Mouse (Mus musculus) limb, embryonic 11.5 days (tissue): ENCODE results near the gene Mogat2. TPM values are rescaled to one million over a fixed set of nuclear protein-coding genes. Genes with fewer than 3 reads are reported as not detected.

Experiments
- ATAC-seq: fragments of 200-750 bp; cut with Nextera tagmentation; 2 replicates; pipeline ENCODE4 v1.8.0; 2017; ENCODE audit warnings: low read depth; ENCODE audit not compliant: insufficient number of reproducible peaks, low FRiP score, low TSS enrichment
- DNase-seq: peaks from one replicate; pipeline ENCODE4 v3.0.0-alpha.2; 2015; ENCODE audit warnings: low spot score
- H3K27ac ChIP-seq: fragments of 300-500 bp; sonication (generic); replicated peaks from 2 replicates; pipeline ENCODE4 v1.5.1; 2014; ENCODE audit warnings: low read depth, mild to moderate bottlenecking, low read length
- H3K27me3 ChIP-seq: fragments of 300-500 bp; sonication (generic); 2 replicates; pipeline ENCODE4 v1.6.1; 2014; ENCODE audit warnings: mild to moderate bottlenecking, low read length, mixed read lengths; ENCODE audit not compliant: control insufficient read depth, insufficient read depth
- H3K36me3 ChIP-seq: fragments of 300-500 bp; sonication (generic); 2 replicates; pipeline ENCODE4 v1.6.1; 2014; ENCODE audit warnings: mild to moderate bottlenecking, low read length, moderate library complexity, mixed read lengths; ENCODE audit not compliant: control insufficient read depth, insufficient read depth
- H3K4me1 ChIP-seq: fragments of 300-500 bp; sonication (generic); 2 replicates; pipeline ENCODE4 v1.6.1; 2014; ENCODE audit warnings: low read length, mixed read lengths; ENCODE audit not compliant: control insufficient read depth, insufficient read depth
- H3K4me2 ChIP-seq: fragments of 300-500 bp; sonication (generic); 2 replicates; pipeline ENCODE4 v1.6.1; 2014; ENCODE audit warnings: low read depth, mild to moderate bottlenecking, moderate library complexity; ENCODE audit not compliant: severe bottlenecking
- H3K4me3 ChIP-seq: fragments of 300-500 bp; sonication (generic); 2 replicates; pipeline ENCODE4 v1.5.1; 2014; ENCODE audit warnings: low read depth, low read length
- H3K9ac ChIP-seq: fragments of 300-500 bp; sonication (generic); 2 replicates; pipeline ENCODE4 v1.6.1; 2014; ENCODE audit warnings: mild to moderate bottlenecking, low read length
- H3K9me3 ChIP-seq: fragments of 300-500 bp; sonication (generic); 2 replicates; pipeline ENCODE4 v1.6.1; 2016; ENCODE audit warnings: low read length; ENCODE audit not compliant: control insufficient read depth
- WGBS: fragments of 180-500 bp; shearing (Covaris S2); extraction: QIAGEN DNeasy Blood & Tissue Kit; methylation state at CpG from one replicate; pipeline ENCODE4 v1.1.7; 2014; 5-methylcytosine and 5-hydroxymethylcytosine counted together
- polyA plus RNA-seq: library from polyadenylated mRNA; unstranded; fragments of >200 nt; fragmentation: Nextera tagmentation; extraction: Ambion mirVana; gene quantifications from 2 replicates; pipeline ENCODE4 v1.2.1, GENCODE M21; 2014

Mogat2 gene
- polyA plus RNA-seq, 1 experiment from 2014 or later: 41.3 TPM

DNA sequence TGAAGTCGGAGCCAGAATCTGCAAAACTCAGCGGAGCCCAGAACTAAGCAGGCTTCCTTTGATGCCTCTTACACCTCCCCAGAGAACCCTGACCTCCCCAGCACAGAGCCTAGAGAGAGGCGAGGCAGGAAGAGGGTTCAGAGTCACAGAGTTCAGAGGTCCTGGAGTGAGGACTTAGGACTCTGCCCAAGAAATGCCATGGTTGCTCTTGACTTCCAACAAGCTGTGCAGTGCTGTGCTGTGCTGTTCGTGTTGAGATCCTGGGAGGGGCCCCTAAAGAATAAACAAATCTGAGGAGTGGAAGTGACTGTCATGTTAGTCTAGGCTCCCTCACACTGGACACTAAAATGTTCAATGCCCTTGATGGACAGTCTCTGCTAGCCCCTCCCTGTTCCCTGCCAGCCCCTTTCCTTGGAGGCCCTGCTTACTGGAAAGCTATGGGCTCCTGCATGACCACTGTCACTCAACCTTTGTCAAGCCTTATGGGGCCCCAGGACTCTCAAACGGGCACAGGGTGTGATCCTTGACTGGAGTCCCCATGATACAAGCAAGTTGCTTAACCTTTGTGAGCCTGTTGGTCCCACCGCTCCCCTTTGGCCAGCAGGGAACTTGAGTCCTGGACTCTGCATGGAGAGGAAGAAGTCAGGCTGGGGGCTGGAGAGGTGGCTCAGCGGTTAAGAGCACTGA is 8.2 kb downstream of the Mogat2 start:
- H3K4me2 ChIP-seq: no peak overlapping the region
- H3K36me3 ChIP-seq: 0 out of 2 replicates have a peak, but pooled peaks cover 2% of the 10 kb centered on the region
- H3K4me1 ChIP-seq: peaks cover 7% of the 10 kb centered on the region; the same call in 1 of the 2 replicates
- no peak overlapping the region for H3K4me3 ChIP-seq
- ATAC-seq (no peak), DNase-seq (no peak)
- no peaks in the 10 kb centered on the region for H3K9me3 ChIP-seq
- 76% methylated on average over 7 of the region's 7 CpGs for WGBS
- H3K27me3 ChIP-seq: no peaks in the 10 kb centered on the region
- no peak overlapping the region for H3K9ac ChIP-seq
- H3K27ac ChIP-seq: no peak overlapping the region

- H3K9me3 ChIP-seq: no peaks in the 10 kb centered on the region
- 0 out of 2 replicates have a peak, but pooled peaks cover 2% of the 10 kb centered on the region for H3K36me3 ChIP-seq
- 30% methylated on average over 2 of the region's 2 CpGs for WGBS
- no peak overlapping the region for H3K9ac ChIP-seq
- H3K4me3 ChIP-seq: no peak overlapping the region
- H3K27me3 ChIP-seq: no peaks in the 10 kb centered on the region
- H3K27ac ChIP-seq: no peak overlapping the region
- DNase-seq (peak; percentile 78), ATAC-seq (no peak)
- H3K4me1 ChIP-seq: peaks cover under 1% of the 10 kb centered on the region; the same call in 1 of the 2 replicates
- peak overlapping the region; percentile 15; the same call in 1 of the 2 replicates for H3K4me2 ChIP-seq
Measured at GRCm38 (mm10) chr7:99229411-99229810, 9.0 kb downstream of the Mogat2 start.

- 93% methylated on average over 8 of the region's 8 CpGs for WGBS
- no peak overlapping the region for H3K9ac ChIP-seq
- DNase-seq (no peak), ATAC-seq (no peak)
- no peak overlapping the region for H3K4me3 ChIP-seq
- no peak overlapping the region for H3K4me2 ChIP-seq
- H3K9me3 ChIP-seq: no peaks in the 10 kb centered on the region
- no peaks in the 10 kb centered on the region for H3K27me3 ChIP-seq
- H3K27ac ChIP-seq: no peak overlapping the region
- H3K4me1 ChIP-seq: no peaks in the 10 kb centered on the region
- H3K36me3 ChIP-seq: 0 out of 2 replicates have a peak, but pooled peaks cover 2% of the 10 kb centered on the region
Measured at GRCm38 (mm10) chr7:99228825-99229224, 9.6 kb downstream of the Mogat2 start.

- no peak overlapping the region for H3K4me2 ChIP-seq
- no peak overlapping the region for H3K9ac ChIP-seq
- no peaks in the 10 kb centered on the region for H3K27me3 ChIP-seq
- DNase-seq (no peak), ATAC-seq (no peak)
- no peaks in the 10 kb centered on the region for H3K4me1 ChIP-seq
- no peaks in the 10 kb centered on the region for H3K9me3 ChIP-seq
- 0 out of 2 replicates have a peak, but pooled peaks cover 2% of the 10 kb centered on the region for H3K36me3 ChIP-seq
- H3K27ac ChIP-seq: no peak overlapping the region
- H3K4me3 ChIP-seq: no peak overlapping the region
- over 99% methylated on average over 4 of the region's 4 CpGs for WGBS
Measured at GRCm38 (mm10) chr7:99227267-99227666, 11.2 kb downstream of the Mogat2 start.

DNA sequence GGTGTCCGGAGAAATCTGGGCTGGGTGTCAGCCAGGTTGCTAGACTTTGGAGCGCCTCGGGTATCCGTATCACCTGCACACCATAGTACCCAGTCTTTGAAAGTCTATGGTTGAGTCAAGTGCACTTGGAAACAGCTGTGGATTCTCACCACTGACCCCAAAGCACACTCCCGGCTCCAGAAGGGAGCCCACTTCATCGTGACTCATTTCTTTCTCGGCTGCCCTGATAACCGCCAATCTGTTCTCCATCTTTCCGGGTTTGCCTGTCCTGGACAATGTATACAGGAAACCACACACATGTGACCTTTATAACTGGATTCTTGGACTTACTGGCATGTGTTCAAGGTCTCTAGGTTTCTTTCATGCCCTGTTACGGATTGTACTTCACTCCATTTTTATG is 11.8 kb downstream of the Mogat2 start:
- H3K4me3 ChIP-seq: no peak overlapping the region
- H3K36me3 ChIP-seq: 0 out of 2 replicates have a peak, but pooled peaks cover 2% of the 10 kb centered on the region
- WGBS: 92% methylated on average over 10 of the region's 10 CpGs
- no peaks in the 10 kb centered on the region for H3K9me3 ChIP-seq
- H3K4me2 ChIP-seq: no peak overlapping the region
- no peaks in the 10 kb centered on the region for H3K4me1 ChIP-seq
- no peak for DNase-seq
- H3K27ac ChIP-seq: no peak overlapping the region
- ATAC-seq: no peak
- no peaks in the 10 kb centered on the region for H3K27me3 ChIP-seq
- no peak overlapping the region for H3K9ac ChIP-seq

GRCm38 (mm10) chr7:99225421-99225820 is 13.0 kb downstream of the Mogat2 start:
- WGBS: 89% methylated on average over 6 of the region's 6 CpGs
- ATAC-seq (no peak), DNase-seq (no peak)
- Histone ChIP-seq H3K4me2 (no peak overlapping the region), H3K27ac (no peak overlapping the region), H3K4me3 (no peak overlapping the region), H3K9me3 (no peaks in the 10 kb centered on the region), H3K9ac (no peak overlapping the region), H3K4me1 (no peaks in the 10 kb centered on the region), H3K27me3 (no peaks in the 10 kb centered on the region), H3K36me3 (0 out of 2 replicates have a peak, but pooled peaks cover 2% of the 10 kb centered on the region)

- no peak for ATAC-seq
- 91% methylated on average over 1 of the region's 1 CpGs for WGBS
- no peak overlapping the region for H3K27ac ChIP-seq
Measured at GRCm38 (mm10) chr7:99224648-99225190, 13.7 kb downstream of the Mogat2 start.

GRCm38 (mm10) chr7:99224225-99224624 is 14.2 kb downstream of the Mogat2 start:
- Histone ChIP-seq H3K9ac (no peak overlapping the region), H3K36me3 (0 out of 2 replicates have a peak, but pooled peaks cover 2% of the 10 kb centered on the region), H3K4me3 (no peak overlapping the region), H3K27me3 (no peaks in the 10 kb centered on the region), H3K4me1 (no peaks in the 10 kb centered on the region), H3K9me3 (no peaks in the 10 kb centered on the region), H3K27ac (no peak overlapping the region), H3K4me2 (no peak overlapping the region)
- ATAC-seq (no peak), DNase-seq (no peak)
- 75% methylated on average over 7 of the region's 7 CpGs for WGBS

More at GRCm38 (mm10) chr7:99224648-99225190, 13.7 kb downstream of the Mogat2 start:
- no peak overlapping the region for H3K9ac ChIP-seq
- H3K4me1 ChIP-seq: no peaks in the 10 kb centered on the region
- DNase-seq: no peak
- H3K4me3 ChIP-seq: no peak overlapping the region
- H3K27me3 ChIP-seq: no peaks in the 10 kb centered on the region
- H3K9me3 ChIP-seq: no peaks in the 10 kb centered on the region
- H3K36me3 ChIP-seq: 0 out of 2 replicates have a peak, but pooled peaks cover 2% of the 10 kb centered on the region
- no peak overlapping the region for H3K4me2 ChIP-seq
